Mouse (Mus musculus): ENCODE measurements at regions not wholly inside any gene's neighbourhood (a gene's known extent, or its start where the extent isn't known, plus 50 kb on each side); places are given as distances from the start of the nearest gene placed in this dataset.
"Not testable (repeated sequence)": the region's sequence is repeated elsewhere in the genome, so short reads cannot be mapped to it uniquely, and the experiment has no call there.

GRCm38 (mm10) chr3:7306800-7307199 is 686.6 kb upstream of the 1700008P02Rik start:
- TF ChIP-seq POLR2A (IDR thresholded peaks at IDR 0.05; ENCODE audit: borderline replicate concordance, extremely low read depth, insufficient read depth, insufficient read length, poor library complexity, severe bottlenecking) (no peak), CTCF (IDR thresholded peaks at IDR 0.05; ENCODE audit: borderline replicate concordance, extremely low read depth, insufficient read depth, insufficient read length) (no peak)
- DNase-seq (ENCODE audit: low read depth), result peak; percentile 82

DNA sequence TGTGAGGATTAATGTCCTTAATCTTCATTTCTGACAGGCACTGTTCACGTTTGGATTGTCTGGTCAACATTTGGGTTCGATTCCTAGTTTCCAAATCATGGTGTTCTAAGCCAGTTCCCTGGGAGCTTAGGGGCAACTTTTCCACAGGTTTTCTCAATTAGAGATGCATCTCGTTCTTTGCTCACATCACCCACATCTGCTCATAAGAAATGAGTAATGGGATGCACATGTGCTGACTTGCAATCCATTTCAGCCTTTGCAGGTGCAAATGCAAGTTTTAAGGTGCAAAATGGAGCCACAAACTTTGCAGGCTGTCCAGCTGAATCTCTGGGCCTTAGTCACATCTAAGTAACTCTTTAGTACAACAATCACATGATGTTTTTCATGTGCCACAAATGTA is 678.3 kb upstream of the 1700008P02Rik start:
- DNase-seq (ENCODE audit: low read depth), result no peak
- TF ChIP-seq CTCF (IDR thresholded peaks at IDR 0.05; ENCODE audit: borderline replicate concordance, extremely low read depth, insufficient read depth, insufficient read length), result no peak
- TF ChIP-seq POLR2A (IDR thresholded peaks at IDR 0.05; ENCODE audit: borderline replicate concordance, extremely low read depth, insufficient read depth, insufficient read length, poor library complexity, severe bottlenecking), result no peak

DNA sequence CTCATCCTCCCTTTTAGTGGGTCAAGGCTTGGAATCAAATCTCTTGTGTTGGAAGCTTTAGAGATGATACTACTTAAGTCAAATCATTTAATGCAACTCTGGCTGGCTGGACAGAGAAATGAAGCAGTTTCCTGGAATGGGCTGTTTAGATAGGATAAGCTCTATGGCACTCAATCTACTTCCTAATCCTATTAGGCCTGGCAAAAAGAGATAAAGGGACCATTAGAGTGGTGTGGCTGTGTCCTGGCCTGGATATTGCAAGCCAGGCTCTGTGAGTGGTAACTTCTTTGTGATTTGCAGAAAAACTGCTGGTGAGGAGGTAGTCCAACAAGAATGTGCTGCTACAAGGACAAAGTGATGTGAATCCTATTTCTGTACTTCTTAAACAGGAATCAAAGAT is 670.8 kb upstream of the 1700008P02Rik start:
- peak; percentile 40 for DNase-seq (ENCODE audit: low read depth)
- TF ChIP-seq CTCF (IDR thresholded peaks at IDR 0.05; ENCODE audit: borderline replicate concordance, extremely low read depth, insufficient read depth, insufficient read length) (no peak), POLR2A (IDR thresholded peaks at IDR 0.05; ENCODE audit: borderline replicate concordance, extremely low read depth, insufficient read depth, insufficient read length, poor library complexity, severe bottlenecking) (no peak)

- DNase-seq (ENCODE audit: low read depth), result no peak
- TF ChIP-seq CTCF (IDR thresholded peaks at IDR 0.05; ENCODE audit: borderline replicate concordance, extremely low read depth, insufficient read depth, insufficient read length) (no peak), POLR2A (IDR thresholded peaks at IDR 0.05; ENCODE audit: borderline replicate concordance, extremely low read depth, insufficient read depth, insufficient read length, poor library complexity, severe bottlenecking) (no peak)
These were observed 637.3 kb upstream of the 1700008P02Rik start for GRCm38 (mm10) chr3:7257591-7257990.

- TF ChIP-seq POLR2A (IDR thresholded peaks at IDR 0.05; ENCODE audit: borderline replicate concordance, extremely low read depth, insufficient read depth, insufficient read length, poor library complexity, severe bottlenecking), result no peak
- TF ChIP-seq CTCF (IDR thresholded peaks at IDR 0.05; ENCODE audit: borderline replicate concordance, extremely low read depth, insufficient read depth, insufficient read length), result no peak
- no peak for DNase-seq (ENCODE audit: low read depth)
These were observed 628.1 kb upstream of the 1700008P02Rik start for GRCm38 (mm10) chr3:7248337-7248736.

- TF ChIP-seq CTCF (IDR thresholded peaks at IDR 0.05; ENCODE audit: borderline replicate concordance, extremely low read depth, insufficient read depth, insufficient read length) (no peak), POLR2A (IDR thresholded peaks at IDR 0.05; ENCODE audit: borderline replicate concordance, extremely low read depth, insufficient read depth, insufficient read length, poor library complexity, severe bottlenecking) (no peak)
- DNase-seq (ENCODE audit: low read depth), result peak; percentile 4
These were observed 609.5 kb upstream of the 1700008P02Rik start for GRCm38 (mm10) chr3:7229769-7230168.

DNA sequence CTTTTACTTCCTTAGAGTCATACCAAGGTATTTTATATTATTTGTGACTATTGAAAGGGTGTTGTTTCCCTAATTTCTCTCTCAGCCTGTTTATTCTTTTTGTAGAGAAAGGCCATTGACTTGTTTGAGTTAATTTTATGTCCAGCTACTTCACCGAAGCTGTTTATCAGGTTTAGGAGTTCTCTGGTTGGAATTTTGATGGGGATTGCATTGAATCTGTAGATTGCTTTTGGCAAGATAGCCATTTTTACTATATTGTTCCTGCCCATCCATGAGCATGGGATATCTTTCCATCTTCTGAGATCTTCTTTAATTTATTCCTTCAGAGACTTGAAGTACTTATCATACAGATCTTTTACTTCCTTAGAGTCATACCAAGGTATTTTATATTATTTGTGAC is 568.3 kb upstream of the 1700008P02Rik start:
- not testable (repeated sequence) for DNase-seq (ENCODE audit: low read depth)

GRCm38 (mm10) chr3:7166596-7166995 is 546.4 kb upstream of the 1700008P02Rik start:
- TF ChIP-seq POLR2A (IDR thresholded peaks at IDR 0.05; ENCODE audit: borderline replicate concordance, extremely low read depth, insufficient read depth, insufficient read length, poor library complexity, severe bottlenecking) (no peak), CTCF (IDR thresholded peaks at IDR 0.05; ENCODE audit: borderline replicate concordance, extremely low read depth, insufficient read depth, insufficient read length) (no peak)
- no peak for DNase-seq (ENCODE audit: low read depth)

DNA sequence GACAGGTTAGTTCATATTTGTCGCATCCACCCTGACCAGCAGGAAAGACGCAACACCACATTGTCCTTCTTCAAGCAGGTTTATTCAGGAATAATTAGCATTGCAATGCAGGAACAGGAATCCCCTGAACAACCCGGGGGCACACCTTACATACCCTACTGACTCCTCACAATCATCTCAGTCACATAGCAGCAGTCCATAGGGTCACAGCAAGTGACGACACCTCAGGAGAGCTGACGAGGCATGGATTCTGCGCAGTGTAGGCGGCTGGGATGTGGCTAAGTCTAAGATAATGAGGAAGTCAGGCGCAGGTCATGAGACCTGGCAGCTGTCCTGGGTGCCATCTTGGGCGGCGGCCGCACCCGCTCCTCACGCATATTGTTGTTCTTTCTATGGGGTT is 518.8 kb upstream of the 1700008P02Rik start:
- DNase-seq (ENCODE audit: low read depth), result no peak
- TF ChIP-seq CTCF (IDR thresholded peaks at IDR 0.05; ENCODE audit: borderline replicate concordance, extremely low read depth, insufficient read depth, insufficient read length) (no peak), POLR2A (IDR thresholded peaks at IDR 0.05; ENCODE audit: borderline replicate concordance, extremely low read depth, insufficient read depth, insufficient read length, poor library complexity, severe bottlenecking) (no peak)

- TF ChIP-seq POLR2A (IDR thresholded peaks at IDR 0.05; ENCODE audit: borderline replicate concordance, extremely low read depth, insufficient read depth, insufficient read length, poor library complexity, severe bottlenecking) (no peak), CTCF (IDR thresholded peaks at IDR 0.05; ENCODE audit: borderline replicate concordance, extremely low read depth, insufficient read depth, insufficient read length) (no peak)
- no peak for DNase-seq (ENCODE audit: low read depth)
These were observed 514.5 kb upstream of the 1700008P02Rik start for GRCm38 (mm10) chr3:7134714-7135113.
